9 mouse cellular contexts compared by ENCODE assay signal in genomic region chr4:154825662-154826061, GRCm38 (mm10). TPM values are rescaled to one million over a fixed set of nuclear protein-coding genes. Genes with fewer than 3 reads are reported as not detected.
DNase-seq lines count a peak whose midpoint lies in the region; ATAC-seq lines count a peak whose summit lies in the region.
"Had no signal": no experiment of that assay in that cellular context is flagged by ENCODE, and none has a peak within 500 bp of the region (broad histone marks: within the 10 kb centered on the region; RNA-seq: fewer than 3 reads in every experiment).

No protein-coding gene starts in this region.

- no peak overlapping the region for H3K4me3 ChIP-seq in forebrain, embryonic 14.5 days (ENCODE audit: low read depth, low read length)
- no peak overlapping the region for H3K4me3 ChIP-seq in hindbrain, embryonic 14.5 days (replicated peaks; ENCODE audit: low read length)
- H3K4me3 ChIP-seq: myocyte had no signal

- H3K27ac ChIP-seq in forebrain, embryonic 14.5 days (ENCODE audit: low read depth, low read length): no peak overlapping the region
- H3K27ac ChIP-seq in hindbrain, embryonic 14.5 days: no peak overlapping the region

- no peaks in the 10 kb centered on the region for H3K36me3 ChIP-seq in forebrain, embryonic 14.5 days (ENCODE audit: control insufficient read depth, insufficient read depth, low read length)
- no peaks in the 10 kb centered on the region for H3K36me3 ChIP-seq in hindbrain, embryonic 14.5 days (replicated peaks; ENCODE audit: control insufficient read depth, insufficient read depth)

- H3K27me3 ChIP-seq in forebrain, embryonic 14.5 days (replicated peaks; ENCODE audit: control insufficient read depth, insufficient read depth, low read length): peaks cover 9% of the 10 kb centered on the region; the same call in 1 of the 2 replicates
- H3K27me3 ChIP-seq in hindbrain, embryonic 14.5 days (ENCODE audit: control insufficient read depth, insufficient read depth, low read length): peaks cover 3% of the 10 kb centered on the region; the same call in 1 of the 2 replicates

- no peak overlapping the region for H3K4me2 ChIP-seq in forebrain, embryonic 14.5 days (ENCODE audit: low read length)
- no peak overlapping the region for H3K4me2 ChIP-seq in hindbrain, embryonic 14.5 days (replicated peaks)

- ATAC-seq in forebrain, embryonic 14.5 days: peak; percentile 44; the same call in 1 of the 2 replicates
- peak; percentile 37 for ATAC-seq in hindbrain, embryonic 14.5 days (ENCODE audit: low FRiP score)
- peak; percentile 90 for ATAC-seq in megakaryocyte progenitor cell, adult 5-6 weeks (replicated peaks; ENCODE audit: poor library complexity)

- no peaks in the 10 kb centered on the region for H3K4me1 ChIP-seq in forebrain, embryonic 14.5 days (ENCODE audit: control insufficient read depth, insufficient read depth, low read length)
- no peaks in the 10 kb centered on the region for H3K4me1 ChIP-seq in hindbrain, embryonic 14.5 days (replicated peaks; ENCODE audit: control insufficient read depth, insufficient read depth, low read length)

- WGBS in forebrain, embryonic 14.5 days: 33% methylated on average over 6 of the region's 6 CpGs
- WGBS in hindbrain, embryonic 14.5 days: 32% methylated on average over 6 of the region's 6 CpGs

- H3K9me3 ChIP-seq in forebrain, embryonic 14.5 days (replicated peaks; ENCODE audit: control insufficient read depth, low read length): no peaks in the 10 kb centered on the region
- H3K9me3 ChIP-seq in hindbrain, embryonic 14.5 days (ENCODE audit: control insufficient read depth, low read length): no peaks in the 10 kb centered on the region

- no peak overlapping the region for H3K9ac ChIP-seq in forebrain, embryonic 14.5 days (ENCODE audit: low read length)
- H3K9ac ChIP-seq in hindbrain, embryonic 14.5 days: no peak overlapping the region

- peak; percentile 44 for DNase-seq in ovary, postnatal 36 days (ENCODE audit: low spot score)
- DNase-seq in ovary, adult 18-20 months (ENCODE audit: low spot score): no peak
- DNase-seq in cerebellum, adult 11-12 months: peak; percentile 56
- DNase-seq in forebrain, embryonic 14.5 days (ENCODE audit: low spot score): peak; percentile 75
- DNase-seq in hindbrain, embryonic 14.5 days (ENCODE audit: low spot score): peak; percentile 77
- peak; percentile 40 to 51 for DNase-seq in left cerebral cortex, adult 18-20 months (ENCODE audit: low spot score in 2 of 2)
- DNase-seq in right cerebral cortex, postnatal 4 days: peak; percentile 68

RNA-seq across cellular contexts. Expression of gene Ttc34, which starts 11.6 kb away (rescaled TPM):
- 0.85 and 1.5 TPM in 2 replicates for polyA plus RNA-seq in forebrain, embryonic 14.5 days (2014; fragmentation: Nextera tagmentation; extraction: Ambion mirVana)
- polyA plus RNA-seq in hindbrain, embryonic 14.5 days (2014; fragmentation: Nextera tagmentation; extraction: Ambion mirVana): 1.7 and 2.4 TPM in 2 replicates
- total RNA-seq in left cerebral cortex, adult 18-20 months (2021): 1 to 10 TPM; 1.9 to 2.0 TPM
- not detected in 2 replicates for total RNA-seq in megakaryocyte progenitor cell, adult 5-6 weeks (2015)
- not detected in 2 replicates for total RNA-seq in megakaryocyte progenitor cell, adult 5-6 weeks (2017)
- polyA plus RNA-seq: myocyte had no signal

RNA-seq across cellular contexts. Expression of gene Mmel1, which starts 43.7 kb away (rescaled TPM):
- polyA plus RNA-seq in forebrain, embryonic 14.5 days (2014; fragmentation: Nextera tagmentation; extraction: Ambion mirVana): 0.13 and 0.37 TPM in 2 replicates
- 0.23 and 0.65 TPM in 2 replicates for polyA plus RNA-seq in hindbrain, embryonic 14.5 days (2014; fragmentation: Nextera tagmentation; extraction: Ambion mirVana)
- total RNA-seq in left cerebral cortex, adult 18-20 months (2021): under 1 TPM; 0.60 to 0.70 TPM
- total RNA-seq in megakaryocyte progenitor cell, adult 5-6 weeks (2015): not detected in 2 replicates
- not detected in 2 replicates for total RNA-seq in megakaryocyte progenitor cell, adult 5-6 weeks (2017)

Comparison
In these comparisons a context has a peak if more than half of its experiments do, and no peak if none do; other contexts are left out.
1. ATAC-seq: peak in every context shown above with its lines; median percentile 90 in megakaryocyte progenitor cell, adult 5-6 weeks; 44 in forebrain, embryonic 14.5 days; 37 in hindbrain, embryonic 14.5 days.